Mouse (Mus musculus) neutrophil, adult 59 days (primary cell): ENCODE measurements around the gene Tbcd. TPM values are rescaled to one million over a fixed set of nuclear protein-coding genes. Genes with fewer than 3 reads are reported as not detected.

Source experiments
- total RNA-seq, 2 experiments: library from RNA; stranded (reverse); gene quantifications; 1 replicate in 1 of 2; 2 replicates in 1 of 2; pipeline ENCODE4 v1.2.4; 2023

Tbcd gene
- 10 to 100 TPM; 20.7 to 22.4 TPM for total RNA-seq

DNA sequence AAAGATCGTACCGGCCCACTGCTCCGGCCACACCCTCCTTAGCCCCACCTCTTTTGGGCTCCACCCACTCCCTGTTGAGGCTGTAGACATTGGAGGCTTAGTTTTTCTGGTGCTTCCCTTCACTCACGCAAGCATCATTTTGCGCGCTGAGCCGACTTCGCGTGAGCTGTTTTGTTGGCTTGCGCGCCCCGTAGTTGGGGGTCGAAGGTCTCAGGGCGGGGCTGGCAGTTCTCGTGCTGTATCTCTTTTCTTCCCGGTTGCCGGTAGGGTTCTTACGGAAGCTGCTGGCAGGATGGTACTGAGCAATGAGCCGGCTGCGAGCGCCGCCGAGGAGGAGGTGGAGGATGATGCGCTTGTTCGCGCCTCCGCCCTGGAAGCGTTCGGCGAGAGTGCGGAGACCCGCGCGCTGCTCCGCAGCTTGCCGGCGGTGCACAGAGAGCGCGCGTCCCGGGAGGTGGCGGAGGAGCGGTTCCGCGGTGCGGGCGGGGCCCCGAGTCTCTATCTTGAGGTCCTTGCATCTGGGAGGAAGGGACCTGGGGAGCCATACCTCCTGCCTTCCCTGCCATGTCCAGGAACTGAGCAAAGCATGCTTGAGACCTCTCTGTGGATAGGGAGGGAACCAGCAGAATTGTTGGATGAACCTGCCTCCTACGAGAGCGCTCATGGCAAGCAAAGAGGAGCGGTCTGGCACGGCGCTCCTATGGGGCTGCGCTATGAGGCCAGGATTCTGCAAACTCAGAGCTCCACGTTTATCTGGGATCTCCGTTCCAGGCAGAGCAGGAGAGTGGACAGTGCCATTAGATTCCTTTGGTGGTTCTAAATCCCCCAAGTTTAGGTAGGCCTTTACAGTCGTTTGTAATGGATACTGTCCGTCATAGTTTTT lies at the start of gene Tbcd:
Gene Tbcd (plus strand): TSS at position 197 of the 883 bp plus-strand sequence.

GRCm38 (mm10) chr11:121420830-121421552 lies 30.8 kb upstream of the Tbcd start, which contains the start of gene Fn3krp:
TSS of gene Fn3krp (plus strand) at chr11:121421401.

DNA sequence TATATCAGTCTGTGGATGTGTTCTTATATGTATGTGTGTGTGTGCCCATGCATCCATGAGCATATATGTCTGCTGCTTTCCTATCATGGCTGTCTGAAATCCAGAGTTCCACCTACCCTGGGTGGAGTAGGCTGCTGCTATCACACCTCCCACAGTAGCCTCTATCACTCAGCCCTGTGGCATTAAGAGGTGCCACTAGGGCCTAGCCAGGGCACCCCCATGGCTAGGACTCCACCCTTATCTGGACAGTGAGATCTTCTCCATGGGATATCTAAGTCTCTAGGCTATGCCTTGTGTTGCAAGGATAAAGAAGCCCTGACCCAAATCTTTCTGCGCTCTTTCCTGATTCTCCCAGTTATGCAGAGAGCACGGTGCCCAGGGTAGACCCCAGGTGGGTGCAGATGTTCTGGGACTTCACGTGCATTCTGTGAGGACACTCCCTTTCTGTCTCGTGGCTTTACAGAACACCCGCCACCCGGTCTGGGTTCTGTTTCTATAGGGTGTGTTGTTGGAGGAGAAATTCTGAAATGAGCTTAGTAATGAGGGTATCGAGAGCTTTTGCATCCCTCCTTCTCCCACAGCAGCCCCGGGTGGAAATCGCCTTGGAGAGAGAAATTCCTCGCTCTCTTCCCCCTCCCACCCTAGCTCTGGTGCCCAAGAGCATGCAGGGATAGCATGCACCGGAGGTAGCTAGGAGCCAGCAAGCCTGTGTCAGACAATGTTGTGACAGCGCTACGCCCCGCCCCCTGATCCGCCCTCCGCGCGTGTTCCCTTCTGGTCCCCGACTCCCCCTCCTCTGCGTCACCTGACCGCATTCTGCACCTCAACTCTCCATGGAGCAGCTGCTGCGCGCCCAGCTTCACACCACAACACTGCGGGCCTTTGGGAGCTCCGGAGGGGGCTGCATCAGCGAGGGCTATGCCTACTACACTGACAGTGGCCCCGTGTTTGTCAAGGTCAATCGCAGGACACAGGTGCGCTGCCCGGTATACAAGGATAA lies 17.3 kb upstream of the Tbcd start, which contains the start of gene Fn3k:
Gene Fn3k (plus strand): TSS at position 758 of the 1,000 bp plus-strand sequence.

DNA sequence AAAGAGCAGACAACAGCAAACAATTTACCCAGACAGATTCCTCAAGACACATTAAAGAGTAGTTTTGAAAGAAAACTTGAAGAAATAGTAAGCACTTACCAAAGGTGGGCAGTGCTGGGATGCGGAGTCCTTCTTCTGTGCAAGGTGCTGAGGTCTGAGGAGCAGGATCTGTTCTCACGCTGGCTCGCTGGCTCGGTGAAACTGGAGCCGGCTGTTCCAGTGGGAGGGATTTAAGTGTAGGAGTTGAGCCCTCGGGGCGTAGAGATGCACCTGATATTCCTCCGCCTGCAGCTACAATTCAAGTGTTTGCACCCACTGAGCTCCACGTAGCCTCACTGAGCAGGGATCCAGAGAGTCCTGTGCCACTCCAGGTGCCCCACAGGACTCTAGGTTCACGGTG lies 67.4 kb downstream of the Tbcd start, which contains the start of gene Zfp750:
Gene Zfp750 (minus strand): TSS at position 203 of the 400 bp plus-strand sequence.

Other genes with a start within 250 kb of the Tbcd start
- 1 to 10 TPM; 2.6 to 4.0 TPM for gene Hexdc, start 247.5 kb upstream of the Tbcd start, total RNA-seq
- 1 to 10 TPM; 3.2 to 3.7 TPM for gene Ogfod3, start 247.2 kb upstream of the Tbcd start, total RNA-seq
- 10 to 100 TPM; 59.7 to 60.7 TPM for gene Cybc1, start 222.6 kb upstream of the Tbcd start, total RNA-seq
- gene Narf, start 214.7 kb upstream of the Tbcd start, total RNA-seq: 10 to 100 TPM; 40.3 to 41.0 TPM
- gene Foxk2, start 192.0 kb upstream of the Tbcd start, total RNA-seq: 10 to 100 TPM; 23.2 to 27.1 TPM
- 10 to 100 TPM; 61.1 to 75.8 TPM for gene Wdr45b, start 97.5 kb upstream of the Tbcd start, total RNA-seq
- gene Rab40b, start 63.7 kb upstream of the Tbcd start, total RNA-seq: not detected
- gene Fn3krp, start 30.5 kb upstream of the Tbcd start, total RNA-seq: 1 to 10 TPM; 5.6 to 7.7 TPM
- 1 to 10 TPM in 1 of 2 experiments, under 1 TPM in 1; 0.86 to 2.5 TPM for gene Fn3k, start 17.0 kb upstream of the Tbcd start, total RNA-seq
- under 1 TPM in 1 of 2 experiments, not detected in 1; 0.29 TPM for gene Zfp750, start 67.4 kb downstream of the Tbcd start, total RNA-seq
- gene B3gntl1, start 221.2 kb downstream of the Tbcd start, total RNA-seq: 1 to 10 TPM; 6.0 to 8.7 TPM
- 100 to 1,000 TPM in 1 of 2 experiments, 10 to 100 TPM in 1; 74.5 to 100 TPM for gene Metrnl, start 249.6 kb downstream of the Tbcd start, total RNA-seq